Mouse (Mus musculus): Measurements from ENCODE around the gene Prss47. TPM values are rescaled to one million over a fixed set of nuclear protein-coding genes. Genes with fewer than 3 reads are reported as not detected.

Gene Prss47
- not detected in 2 replicates for polyA plus RNA-seq (2016; fragmentation: Nextera tagmentation; extraction: Ambion mirVana)

DNA sequence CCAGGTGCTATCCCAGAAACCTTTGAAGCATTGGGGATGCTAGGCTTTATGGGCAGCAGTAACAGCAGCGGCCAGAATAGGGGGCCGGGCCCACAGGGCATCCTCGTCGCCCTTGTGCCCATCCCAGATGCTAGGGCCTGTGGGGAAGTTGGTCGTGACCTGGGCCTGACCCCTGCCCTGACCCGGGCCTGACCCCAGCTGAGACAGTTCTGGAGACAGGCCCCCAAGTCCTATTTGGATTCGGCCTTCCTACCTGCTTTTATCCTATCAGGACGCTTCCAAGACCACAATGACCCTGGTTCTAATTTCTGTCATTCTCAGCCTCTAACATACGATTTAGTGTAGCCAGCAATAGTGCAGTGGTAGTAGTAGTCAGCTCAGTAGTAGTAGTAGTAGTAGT is at the start of gene Prss47:
TSS of gene Prss47 (minus strand) at position 101 of the 400 bp plus-strand sequence.
- no peak for DNase-seq (ENCODE audit: low spot score)
- Histone ChIP-seq H3K36me3 (no peaks in the 10 kb centered on the region), H3K9me3 (replicated peaks) (peaks cover 10% of the 10 kb centered on the region; the same call in 1 of the 2 replicates), H3K4me1 (no peaks in the 10 kb centered on the region), H3K4me3 (no peak within 1 kb of the TSS), H3K27me3 (ENCODE audit: low read depth, poor library complexity, severe bottlenecking) (no peaks in the 10 kb centered on the region), H3K27ac (replicated peaks) (no peak within 1 kb of the TSS)
- WGBS = 79% methylated on average over 9 of the region's 9 CpGs

DNA sequence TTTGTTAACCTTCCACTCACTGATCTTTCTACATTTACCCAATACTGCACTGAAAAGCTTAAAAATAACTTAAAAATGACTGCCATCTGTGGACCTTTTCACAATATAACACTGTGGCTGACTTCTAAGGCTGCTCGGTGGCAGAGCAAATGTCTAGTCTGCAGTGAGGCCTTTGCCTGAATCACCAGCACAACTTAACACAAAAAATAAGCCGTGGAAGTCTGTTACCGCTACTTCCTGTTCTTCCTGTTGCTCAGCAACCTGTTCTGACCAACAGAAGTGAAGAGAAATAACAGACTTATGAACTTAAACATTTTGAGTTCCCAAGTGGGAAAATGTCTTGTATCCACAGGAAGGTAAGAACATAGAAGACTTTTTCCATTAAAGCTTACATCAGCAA is 48.7 kb upstream of the Prss47 start:
- H3K9me3 ChIP-seq (replicated peaks) = peaks cover 61% of the 10 kb centered on the region

GRCm38 (mm10) chr13:65100678-65101077 is 48.1 kb upstream of the Prss47 start:
- 98% methylated on average over 9 of the region's 9 CpGs for WGBS
- Histone ChIP-seq H3K27ac (replicated peaks) (no peak overlapping the region), H3K27me3 (ENCODE audit: low read depth, poor library complexity, severe bottlenecking) (no peaks in the 10 kb centered on the region), H3K4me3 (no peak overlapping the region), H3K9me3 (replicated peaks) (peaks cover 56% of the 10 kb centered on the region), H3K36me3 (peaks cover 43% of the 10 kb centered on the region), H3K4me1 (no peaks in the 10 kb centered on the region)
- DNase-seq (ENCODE audit: low spot score) = no peak

More for the DNA sequence above, 48.7 kb upstream of the Prss47 start:
- Histone ChIP-seq H3K27ac (replicated peaks) (no peak overlapping the region), H3K36me3 (peaks cover 43% of the 10 kb centered on the region), H3K4me3 (no peak overlapping the region), H3K27me3 (ENCODE audit: low read depth, poor library complexity, severe bottlenecking) (no peaks in the 10 kb centered on the region), H3K4me1 (no peaks in the 10 kb centered on the region)
- over 99% methylated on average over 3 of the region's 3 CpGs for WGBS
- no peak for DNase-seq (ENCODE audit: low spot score)

- no peaks in the 10 kb centered on the region for H3K4me1 ChIP-seq
- no peak overlapping the region for H3K27ac ChIP-seq (replicated peaks)
- H3K27me3 ChIP-seq (ENCODE audit: low read depth, poor library complexity, severe bottlenecking) = no peaks in the 10 kb centered on the region
- H3K36me3 ChIP-seq = peaks cover 56% of the 10 kb centered on the region
- no peak overlapping the region for H3K4me3 ChIP-seq
- no peak for DNase-seq (ENCODE audit: low spot score)
- peaks cover 26% of the 10 kb centered on the region for H3K9me3 ChIP-seq (replicated peaks)
Measured at GRCm38 (mm10) chr13:65097018-65097417, 44.5 kb upstream of the Prss47 start.

GRCm38 (mm10) chr13:65095923-65096322 is 43.4 kb upstream of the Prss47 start:
- no peak for DNase-seq (ENCODE audit: low spot score)
- H3K4me1 ChIP-seq = no peaks in the 10 kb centered on the region
- WGBS = 89% methylated on average over 4 of the region's 4 CpGs
- no peak overlapping the region for H3K4me3 ChIP-seq
- H3K27ac ChIP-seq (replicated peaks) = no peak overlapping the region
- H3K27me3 ChIP-seq (ENCODE audit: low read depth, poor library complexity, severe bottlenecking) = no peaks in the 10 kb centered on the region
- peaks cover 59% of the 10 kb centered on the region for H3K36me3 ChIP-seq
- H3K9me3 ChIP-seq (replicated peaks) = peaks cover 22% of the 10 kb centered on the region

GRCm38 (mm10) chr13:65069969-65070368 is 17.4 kb upstream of the Prss47 start:
- Histone ChIP-seq H3K36me3 (peaks cover 57% of the 10 kb centered on the region), H3K27me3 (ENCODE audit: low read depth, poor library complexity, severe bottlenecking) (no peaks in the 10 kb centered on the region), H3K4me3 (no peak overlapping the region), H3K9me3 (replicated peaks) (no peaks in the 10 kb centered on the region), H3K4me1 (no peaks in the 10 kb centered on the region), H3K27ac (replicated peaks) (no peak overlapping the region)
- WGBS = 87% methylated on average over 2 of the region's 2 CpGs
- DNase-seq (ENCODE audit: low spot score) = no peak

DNA sequence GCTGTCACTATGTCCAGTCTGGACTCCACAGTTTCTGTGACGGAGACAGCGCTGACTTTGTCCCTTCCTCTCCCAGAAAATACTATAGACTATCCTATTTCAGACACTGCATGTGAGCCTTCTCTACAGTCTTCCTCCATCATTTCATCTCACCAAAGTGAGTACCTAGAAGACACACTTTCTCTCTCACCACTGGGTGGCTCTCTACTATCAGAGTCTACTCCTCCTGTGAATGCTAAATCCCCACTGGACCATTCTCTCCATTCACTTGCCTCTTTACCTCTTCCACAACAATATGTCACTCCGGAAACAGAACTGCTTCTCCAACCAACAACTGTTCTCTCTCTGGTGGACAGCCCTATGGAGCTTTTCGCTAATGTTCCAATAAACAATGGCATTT is 17.5 kb downstream of the Prss47 start:
- H3K27ac ChIP-seq (replicated peaks) = no peak overlapping the region
- H3K4me1 ChIP-seq = no peaks in the 10 kb centered on the region
- H3K27me3 ChIP-seq (ENCODE audit: low read depth, poor library complexity, severe bottlenecking) = no peaks in the 10 kb centered on the region
- no peaks in the 10 kb centered on the region for H3K9me3 ChIP-seq (replicated peaks)
- H3K4me3 ChIP-seq = no peak overlapping the region
- H3K36me3 ChIP-seq = no peaks in the 10 kb centered on the region
- WGBS = 60% methylated on average over 4 of the region's 4 CpGs
- no peak for DNase-seq (ENCODE audit: low spot score)

GRCm38 (mm10) chr13:65032758-65033157 is 19.8 kb downstream of the Prss47 start, which contains the start of gene Spata31d1c:
Gene Spata31d1c (plus strand): TSS chr13:65033058.
- Histone ChIP-seq H3K36me3 (no peaks in the 10 kb centered on the region), H3K27me3 (ENCODE audit: low read depth, poor library complexity, severe bottlenecking) (no peaks in the 10 kb centered on the region), H3K4me1 (no peaks in the 10 kb centered on the region), H3K9me3 (replicated peaks) (no peaks in the 10 kb centered on the region), H3K27ac (replicated peaks) (no peak within 1 kb of the TSS), H3K4me3 (no peak within 1 kb of the TSS)
- no peak for DNase-seq (ENCODE audit: low spot score)

- H3K9me3 ChIP-seq (replicated peaks) = no peaks in the 10 kb centered on the region
- no peak overlapping the region for H3K27ac ChIP-seq (replicated peaks)
- WGBS = 70% methylated on average over 4 of the region's 4 CpGs
- no peaks in the 10 kb centered on the region for H3K36me3 ChIP-seq
- no peak for DNase-seq (ENCODE audit: low spot score)
- no peaks in the 10 kb centered on the region for H3K4me1 ChIP-seq
- H3K27me3 ChIP-seq (ENCODE audit: low read depth, poor library complexity, severe bottlenecking) = no peaks in the 10 kb centered on the region
- no peak overlapping the region for H3K4me3 ChIP-seq
Measured at GRCm38 (mm10) chr13:65011052-65011738, 41.4 kb downstream of the Prss47 start.

DNA sequence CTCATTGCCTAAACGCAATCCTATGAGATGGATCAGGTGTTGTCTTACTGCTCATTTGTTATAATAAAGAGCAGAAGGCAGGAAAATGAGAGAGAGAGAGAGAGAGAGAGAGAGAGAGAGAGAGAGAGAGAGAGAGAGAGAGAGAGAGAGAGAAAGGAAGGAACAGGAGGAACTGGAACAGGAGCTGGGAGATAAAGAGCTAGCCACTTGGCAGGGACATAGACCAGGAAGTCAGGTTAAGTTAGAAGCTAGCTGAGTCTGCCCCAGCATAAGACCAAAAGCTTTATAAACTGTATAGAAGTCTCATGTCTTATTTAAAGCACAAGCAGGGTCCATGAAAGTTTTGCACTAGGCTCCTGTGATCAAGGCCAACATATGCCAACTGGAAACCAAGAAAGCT is 44.6 kb downstream of the Prss47 start:
- H3K27me3 ChIP-seq (ENCODE audit: low read depth, poor library complexity, severe bottlenecking) = no peaks in the 10 kb centered on the region
- 50% methylated on average over 1 of the region's 1 CpGs for WGBS
- H3K4me1 ChIP-seq = no peaks in the 10 kb centered on the region
- H3K27ac ChIP-seq (replicated peaks) = no peak overlapping the region
- no peak for DNase-seq (ENCODE audit: low spot score)
- H3K36me3 ChIP-seq = no peaks in the 10 kb centered on the region
- no peak overlapping the region for H3K4me3 ChIP-seq
- no peaks in the 10 kb centered on the region for H3K9me3 ChIP-seq (replicated peaks)

DNA sequence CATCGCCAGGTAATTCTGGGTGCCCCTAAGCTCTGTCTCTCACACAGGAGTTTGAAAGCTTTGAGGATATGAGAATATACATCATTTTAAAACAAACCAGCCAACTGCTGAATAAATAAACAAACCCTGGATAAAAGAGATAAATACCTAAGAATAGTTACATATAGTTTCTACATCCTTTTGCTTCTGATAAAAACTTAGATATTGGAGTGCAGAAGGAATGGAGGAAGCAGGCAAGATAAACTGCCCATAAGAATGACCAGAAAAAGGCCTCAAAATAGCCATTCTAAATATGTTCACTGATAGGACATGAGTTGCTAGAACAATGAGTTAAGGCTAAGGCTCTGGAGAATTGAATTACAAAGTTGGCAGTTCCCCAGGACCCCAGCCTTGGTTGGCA is 45.8 kb downstream of the Prss47 start:
- no peak overlapping the region for H3K4me3 ChIP-seq
- H3K36me3 ChIP-seq = no peaks in the 10 kb centered on the region
- DNase-seq (ENCODE audit: low spot score) = no peak
- no peaks in the 10 kb centered on the region for H3K4me1 ChIP-seq
- no peaks in the 10 kb centered on the region for H3K9me3 ChIP-seq (replicated peaks)
- no peaks in the 10 kb centered on the region for H3K27me3 ChIP-seq (ENCODE audit: low read depth, poor library complexity, severe bottlenecking)
- H3K27ac ChIP-seq (replicated peaks) = no peak overlapping the region
- 94% methylated on average over 1 of the region's 1 CpGs for WGBS

DNA sequence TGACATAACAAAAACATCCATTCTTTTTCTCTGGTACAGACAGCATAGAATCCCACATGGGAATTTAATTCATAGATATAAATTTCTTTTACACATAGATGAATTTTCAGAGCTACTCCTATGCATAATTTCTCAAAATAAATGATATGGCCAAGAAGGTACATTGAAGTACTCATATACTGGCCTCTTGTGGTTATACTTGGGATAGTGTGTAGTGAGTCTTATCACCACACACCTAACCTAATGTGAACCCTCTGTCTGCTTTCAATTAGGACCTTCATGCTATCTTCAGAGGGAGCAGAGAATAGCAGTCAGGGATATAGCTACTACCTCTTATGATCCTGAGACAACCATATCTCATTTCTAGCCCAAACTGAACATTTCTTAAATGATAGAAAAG is 47.1 kb downstream of the Prss47 start:
- DNase-seq (ENCODE audit: low spot score) = no peak
- Histone ChIP-seq H3K36me3 (no peaks in the 10 kb centered on the region), H3K9me3 (replicated peaks) (no peaks in the 10 kb centered on the region), H3K27me3 (ENCODE audit: low read depth, poor library complexity, severe bottlenecking) (no peaks in the 10 kb centered on the region), H3K4me1 (no peaks in the 10 kb centered on the region), H3K27ac (replicated peaks) (no peak overlapping the region), H3K4me3 (no peak overlapping the region)
